Mouse (Mus musculus): ENCODE measurements around the gene Nbas. TPM values are rescaled to one million over a fixed set of nuclear protein-coding genes. Genes with fewer than 3 reads are reported as not detected.

The Nbas gene
- total RNA-seq, 2 experiments from 2014 or later = 5.7 to 6.7 TPM

- no peak for ATAC-seq (replicated peaks; ENCODE audit: low FRiP score, poor library complexity, severe bottlenecking)
Observed at GRCm38 (mm10) chr12:13381580-13381979, 112.6 kb downstream of the Nbas start.

- ATAC-seq (replicated peaks; ENCODE audit: low FRiP score, poor library complexity, severe bottlenecking) = no peak
Observed at GRCm38 (mm10) chr12:13382046-13382445, 113.1 kb downstream of the Nbas start.

- no peak for ATAC-seq (replicated peaks; ENCODE audit: low FRiP score, poor library complexity, severe bottlenecking)
Observed at GRCm38 (mm10) chr12:13389644-13390043, 120.7 kb downstream of the Nbas start.

- no peak for ATAC-seq (replicated peaks; ENCODE audit: low FRiP score, poor library complexity, severe bottlenecking)
Observed at GRCm38 (mm10) chr12:13410191-13410590, 141.3 kb downstream of the Nbas start.

GRCm38 (mm10) chr12:13418651-13419050 is 149.7 kb downstream of the Nbas start:
- no peak for ATAC-seq (replicated peaks; ENCODE audit: low FRiP score, poor library complexity, severe bottlenecking)

- no peak for ATAC-seq (replicated peaks; ENCODE audit: low FRiP score, poor library complexity, severe bottlenecking)
Observed at GRCm38 (mm10) chr12:13430219-13430618, 161.3 kb downstream of the Nbas start.

- ATAC-seq (replicated peaks; ENCODE audit: low FRiP score, poor library complexity, severe bottlenecking) = no peak
Observed at GRCm38 (mm10) chr12:13444653-13445431, 175.9 kb downstream of the Nbas start.

GRCm38 (mm10) chr12:13445486-13446065 is 176.6 kb downstream of the Nbas start:
- no peak for ATAC-seq (replicated peaks; ENCODE audit: low FRiP score, poor library complexity, severe bottlenecking)

GRCm38 (mm10) chr12:13448916-13449315 is 180.0 kb downstream of the Nbas start:
- no peak for ATAC-seq (replicated peaks; ENCODE audit: low FRiP score, poor library complexity, severe bottlenecking)

- no peak for ATAC-seq (replicated peaks; ENCODE audit: low FRiP score, poor library complexity, severe bottlenecking)
Observed at GRCm38 (mm10) chr12:13452050-13452449, 183.1 kb downstream of the Nbas start.

- no peak for ATAC-seq (replicated peaks; ENCODE audit: low FRiP score, poor library complexity, severe bottlenecking)
Observed at GRCm38 (mm10) chr12:13460223-13460853, 191.4 kb downstream of the Nbas start.

- no peak for ATAC-seq (replicated peaks; ENCODE audit: low FRiP score, poor library complexity, severe bottlenecking)
Observed at GRCm38 (mm10) chr12:13461558-13462153, 192.7 kb downstream of the Nbas start.

- no peak for ATAC-seq (replicated peaks; ENCODE audit: low FRiP score, poor library complexity, severe bottlenecking)
Observed at GRCm38 (mm10) chr12:13462397-13462796, 193.5 kb downstream of the Nbas start.

- ATAC-seq (replicated peaks; ENCODE audit: low FRiP score, poor library complexity, severe bottlenecking) = no peak
Observed at GRCm38 (mm10) chr12:13465554-13465953, 196.6 kb downstream of the Nbas start.

- ATAC-seq (replicated peaks; ENCODE audit: low FRiP score, poor library complexity, severe bottlenecking) = no peak
Observed at GRCm38 (mm10) chr12:13474881-13475280, 205.9 kb downstream of the Nbas start.

- ATAC-seq (replicated peaks; ENCODE audit: low FRiP score, poor library complexity, severe bottlenecking) = no peak
Observed at GRCm38 (mm10) chr12:13479163-13479562, 210.2 kb downstream of the Nbas start.

- ATAC-seq (replicated peaks; ENCODE audit: low FRiP score, poor library complexity, severe bottlenecking) = no peak
Observed at GRCm38 (mm10) chr12:13486278-13486677, 217.3 kb downstream of the Nbas start.

- ATAC-seq (replicated peaks; ENCODE audit: low FRiP score, poor library complexity, severe bottlenecking) = no peak
Observed at GRCm38 (mm10) chr12:13497211-13497610, 228.3 kb downstream of the Nbas start.

GRCm38 (mm10) chr12:13499237-13499889 is 230.4 kb downstream of the Nbas start:
- ATAC-seq (replicated peaks; ENCODE audit: low FRiP score, poor library complexity, severe bottlenecking) = no peak

GRCm38 (mm10) chr12:13500191-13500590 is 231.3 kb downstream of the Nbas start:
- no peak for ATAC-seq (replicated peaks; ENCODE audit: low FRiP score, poor library complexity, severe bottlenecking)
